Comparison of ENCODE assay signal across 14 mouse cellular contexts in the genomic region with DNA sequence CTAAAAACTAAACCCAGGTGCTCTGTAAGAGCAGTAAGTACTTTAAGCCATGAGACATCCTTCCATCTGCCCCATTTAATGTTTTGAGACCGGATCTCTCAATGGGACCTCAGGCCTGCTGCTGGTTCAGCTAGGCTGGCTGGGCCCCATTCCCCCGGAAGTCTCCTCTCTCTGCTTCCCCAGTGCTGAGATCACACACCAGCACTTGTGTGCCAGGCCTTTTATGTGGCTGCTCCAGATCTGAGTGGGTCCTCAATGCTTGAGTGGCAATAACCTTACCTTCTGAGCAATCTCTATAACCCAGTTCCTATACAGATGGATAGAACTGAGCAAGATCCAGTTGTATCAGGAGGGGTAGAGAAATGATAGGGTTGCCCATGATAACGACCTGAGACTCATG.
DNase-seq lines count a peak whose midpoint lies in the region; ATAC-seq and TF ChIP-seq lines count a peak whose summit lies in the region.
"Had no signal": no experiment of that assay in that cellular context is flagged by ENCODE, and none has a peak within 500 bp of the region (broad histone marks: within the 10 kb centered on the region; RNA-seq: fewer than 3 reads in every experiment).

No protein-coding gene starts in this region.

- H3K36me3 ChIP-seq in heart, postnatal 0 days (replicated peaks; ENCODE audit: control insufficient read depth, insufficient read depth, low read length) = no peaks in the 10 kb centered on the region
- H3K36me3 ChIP-seq in midbrain, embryonic 13.5 days = no peaks in the 10 kb centered on the region
- H3K36me3 ChIP-seq: limb, embryonic 12.5 days had no signal

- no peak overlapping the region for H3K4me2 ChIP-seq in heart, postnatal 0 days (ENCODE audit: low read depth, low read length)
- H3K4me2 ChIP-seq in midbrain, embryonic 13.5 days (replicated peaks) = no peak overlapping the region
- H3K4me2 ChIP-seq: forebrain, embryonic 13.5 days; limb, embryonic 12.5 days had no signal

- H3K27ac ChIP-seq in heart, postnatal 0 days (ENCODE audit: low read depth) = peak overlapping the region; percentile 24; the same call in 1 of the 2 replicates
- no peak overlapping the region for H3K27ac ChIP-seq in midbrain, embryonic 13.5 days
- H3K27ac ChIP-seq: forebrain, embryonic 13.5 days; heart, adult 2 months; limb, embryonic 12.5 days had no signal

- no peak for DNase-seq in heart, postnatal 0 days (ENCODE audit: low spot score)
- DNase-seq in heart, postnatal 25 days (ENCODE audit: low spot score) = no peak
- peak; percentile 72 to 79 for DNase-seq in CD8-positive naive resting alpha-beta T cell, adult 2 months (ENCODE audit: low read depth in 2 of 2, low spot score in 2 of 2)
- DNase-seq in thymus, postnatal 0 days (ENCODE audit: low spot score) = peak; percentile 91
- no peak for DNase-seq in adrenal gland, postnatal 4 days (ENCODE audit: low spot score in 2 of 2)
- no peak for DNase-seq in cerebellum, postnatal 36 days
- DNase-seq: heart, adult 2 months; kidney, postnatal 25 days; midbrain, embryonic 14.5 days had no signal

- H3K27me3 ChIP-seq in heart, postnatal 0 days (ENCODE audit: control insufficient read depth, insufficient read depth, low read length) = no peaks in the 10 kb centered on the region
- H3K27me3 ChIP-seq in midbrain, embryonic 13.5 days = no peaks in the 10 kb centered on the region
- H3K27me3 ChIP-seq: forebrain, embryonic 13.5 days; limb, embryonic 12.5 days had no signal

- H3K9ac ChIP-seq in heart, postnatal 0 days (replicated peaks; ENCODE audit: low read depth, low read length) = no peak overlapping the region
- H3K9ac ChIP-seq in midbrain, embryonic 13.5 days (replicated peaks) = no peak overlapping the region
- H3K9ac ChIP-seq: forebrain, embryonic 13.5 days; limb, embryonic 12.5 days had no signal

- no peaks in the 10 kb centered on the region for H3K9me3 ChIP-seq in heart, postnatal 0 days (replicated peaks; ENCODE audit: control insufficient read depth, low read length)
- no peaks in the 10 kb centered on the region for H3K9me3 ChIP-seq in midbrain, embryonic 13.5 days
- H3K9me3 ChIP-seq: forebrain, embryonic 13.5 days; limb, embryonic 12.5 days had no signal

- peaks cover 6% of the 10 kb centered on the region; the same call in 1 of the 2 replicates for H3K4me1 ChIP-seq in heart, postnatal 0 days (ENCODE audit: control insufficient read depth, insufficient read depth)
- H3K4me1 ChIP-seq in midbrain, embryonic 13.5 days (replicated peaks) = no peaks in the 10 kb centered on the region
- H3K4me1 ChIP-seq: limb, embryonic 12.5 days had no signal

- WGBS in heart, postnatal 0 days = 51% methylated on average over 3 of the region's 3 CpGs
- 90% methylated on average over 3 of the region's 3 CpGs for whole genome bisulfite sequencing in midbrain, embryonic 13.5 days

- no peak for ATAC-seq in heart, postnatal 0 days (ENCODE audit: insufficient read depth, low read depth)
- ATAC-seq in megakaryocyte, adult 5-6 weeks (ENCODE audit: poor library complexity, severe bottlenecking) = 0 out of 2 replicates have a peak, but pooled peaks have one; percentile 18
- ATAC-seq in midbrain, embryonic 13.5 days = no peak
- ATAC-seq: forebrain, embryonic 13.5 days; intestine, embryonic 16.5 days had no signal

- H3K4me3 ChIP-seq in heart, postnatal 0 days (ENCODE audit: low read depth, low read length) = no peak overlapping the region
- H3K4me3 ChIP-seq in midbrain, embryonic 13.5 days (replicated peaks) = no peak overlapping the region
- H3K4me3 ChIP-seq: forebrain, embryonic 13.5 days; heart, adult 2 months; limb, embryonic 12.5 days had no signal

- TF ChIP-seq EP300 in heart, postnatal 0 days (IDR thresholded peaks at IDR 0.05; ENCODE audit: low read depth) = no peak

- intact Hi-C loops in heart, postnatal 25 days (cut with DNase I) = no loop called here

- no peak for TF ChIP-seq CTCF in heart, postnatal 0 days (IDR thresholded peaks at IDR 0.05; ENCODE audit: low read depth)

Comparison
In these comparisons a context has a peak if more than half of its experiments do, and no peak if none do; other contexts are left out.
1. DNase-seq: peak in CD8-positive naive resting alpha-beta T cell, adult 2 months (2 of 2) and thymus, postnatal 0 days (single experiment); none in heart, postnatal 0 days (single experiment), heart, postnatal 25 days (single experiment), adrenal gland, postnatal 4 days (0 of 2) and cerebellum, postnatal 36 days (0 of 2).